ENCODE assay signal across 8 mouse cellular contexts in the genomic region with DNA sequence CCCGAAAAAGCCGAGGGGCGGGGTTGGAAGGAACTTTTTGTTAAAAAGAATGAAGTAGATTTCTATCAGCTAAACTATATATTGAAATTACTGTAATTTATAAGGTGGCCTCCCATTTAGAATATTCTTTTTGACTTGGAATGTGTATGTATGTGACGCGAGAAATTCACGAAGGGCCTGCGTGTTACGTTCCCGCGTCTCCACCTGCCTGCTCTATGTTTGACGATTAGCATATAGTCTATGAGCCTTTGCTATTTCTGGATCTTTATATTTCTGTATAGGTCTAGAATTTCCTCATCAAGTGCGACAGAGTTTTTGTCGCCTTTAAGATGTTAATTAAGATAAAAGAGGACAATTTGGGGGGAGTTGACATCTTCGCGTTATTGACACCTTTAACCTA. TPM values are rescaled to one million over a fixed set of nuclear protein-coding genes. Genes with fewer than 3 reads are reported as not detected.
A peak's percentile ranks its signal among the peaks of the same experiment; 100 is the strongest.
DNase-seq lines count a peak whose midpoint lies in the region; ATAC-seq and TF ChIP-seq lines count a peak whose summit lies in the region.

No protein-coding gene starts in this region.

- H3K9ac ChIP-seq in intestine, embryonic 14.5 days (ENCODE audit: low read length), result peak overlapping the region; percentile 90
- H3K9ac ChIP-seq in midbrain, postnatal 0 days (replicated peaks; ENCODE audit: low read length, poor library complexity, severe bottlenecking), result peak overlapping the region; percentile 57

- ATAC-seq in intestine, embryonic 14.5 days (replicated peaks; ENCODE audit: low FRiP score, low TSS enrichment, low read depth), result peak; percentile 59
- ATAC-seq in midbrain, postnatal 0 days (ENCODE audit: low FRiP score), result peak; percentile 41; the same call in 1 of the 2 replicates

- peak overlapping the region; percentile 90 for H3K4me3 ChIP-seq in left cerebral cortex, adult 2 months
- peak overlapping the region; percentile 77 for H3K4me3 ChIP-seq in embryonic facial prominence, embryonic 10.5 days
- peak overlapping the region; percentile 88 for H3K4me3 ChIP-seq in intestine, embryonic 14.5 days (ENCODE audit: low read depth, low read length)
- H3K4me3 ChIP-seq in midbrain, postnatal 0 days (ENCODE audit: low read depth, low read length), result peak overlapping the region; percentile 69

- DNase-seq in left cerebral cortex, adult 2 months (ENCODE audit: extremely low spot score in 1 of 2, low spot score in 2 of 2), result no peak
- no peak for DNase-seq in left cerebral cortex, postnatal 10 days (ENCODE audit: extremely low spot score in 1 of 2, low spot score in 2 of 2)
- DNase-seq in embryonic facial prominence, embryonic 10.5 days (ENCODE audit: low spot score), result no peak
- DNase-seq in intestine, embryonic 14.5 days (ENCODE audit: low spot score), result no peak
- no peak for DNase-seq in midbrain, postnatal 0 days (ENCODE audit: low spot score)
- no peak for DNase-seq in layer of hippocampus, postnatal 14 days (ENCODE audit: low spot score in 2 of 2)
- DNase-seq in frontal cortex, postnatal 36 days (ENCODE audit: low spot score in 2 of 2), result no peak
- no peak for DNase-seq in testis, postnatal 10 days (ENCODE audit: low spot score)

- peaks cover 24% of the 10 kb centered on the region for H3K36me3 ChIP-seq in embryonic facial prominence, embryonic 10.5 days (replicated peaks)
- peaks cover 13% of the 10 kb centered on the region for H3K36me3 ChIP-seq in intestine, embryonic 14.5 days (ENCODE audit: control insufficient read depth, insufficient read depth, low read length)
- 0 out of 2 replicates have a peak, but pooled peaks cover 3% of the 10 kb centered on the region for H3K36me3 ChIP-seq in midbrain, postnatal 0 days (ENCODE audit: insufficient read depth, low read length)

- H3K4me2 ChIP-seq in intestine, embryonic 14.5 days (ENCODE audit: low read length), result peak overlapping the region; percentile 81
- H3K4me2 ChIP-seq in midbrain, postnatal 0 days (ENCODE audit: low read depth, low read length, poor library complexity, severe bottlenecking), result peak overlapping the region; percentile 64

- H3K27me3 ChIP-seq in embryonic facial prominence, embryonic 10.5 days (replicated peaks; ENCODE audit: low read depth, poor library complexity, severe bottlenecking), result no peaks in the 10 kb centered on the region
- no peaks in the 10 kb centered on the region for H3K27me3 ChIP-seq in intestine, embryonic 14.5 days (replicated peaks; ENCODE audit: control insufficient read depth, insufficient read depth, low read length)
- no peaks in the 10 kb centered on the region for H3K27me3 ChIP-seq in midbrain, postnatal 0 days (ENCODE audit: insufficient read depth, low read length)

- intact Hi-C loops in left cerebral cortex, adult 2 months (cut with DNase I), result no loop called here
- intact Hi-C loops in left cerebral cortex, postnatal 10 days (cut with DNase I), result no loop called here

- peaks cover 22% of the 10 kb centered on the region for H3K4me1 ChIP-seq in embryonic facial prominence, embryonic 10.5 days
- H3K4me1 ChIP-seq in intestine, embryonic 14.5 days (replicated peaks; ENCODE audit: control insufficient read depth, insufficient read depth, low read length), result peaks cover 10% of the 10 kb centered on the region
- peaks cover 3% of the 10 kb centered on the region; the same call in 1 of the 2 replicates for H3K4me1 ChIP-seq in midbrain, postnatal 0 days (ENCODE audit: insufficient read depth, low read length)

- H3K9me3 ChIP-seq in embryonic facial prominence, embryonic 10.5 days, result no peaks in the 10 kb centered on the region
- no peaks in the 10 kb centered on the region for H3K9me3 ChIP-seq in intestine, embryonic 14.5 days (ENCODE audit: control insufficient read depth, low read length)
- H3K9me3 ChIP-seq in midbrain, postnatal 0 days (ENCODE audit: low read length), result no peaks in the 10 kb centered on the region

- no peak overlapping the region for H3K27ac ChIP-seq in left cerebral cortex, adult 2 months
- peak overlapping the region; percentile 97 for H3K27ac ChIP-seq in embryonic facial prominence, embryonic 10.5 days (replicated peaks)
- peak overlapping the region; percentile 94; the same call in 1 of the 2 replicates for H3K27ac ChIP-seq in intestine, embryonic 14.5 days (ENCODE audit: low read depth)
- no peak overlapping the region for H3K27ac ChIP-seq in midbrain, postnatal 0 days (ENCODE audit: low read depth, low read length)

- no peak for TF ChIP-seq CTCF in left cerebral cortex, adult 2 months (IDR thresholded peaks at IDR 0.05)
- TF ChIP-seq CTCF in midbrain, postnatal 0 days (IDR thresholded peaks at IDR 0.05), result no peak

- WGBS in embryonic facial prominence, embryonic 10.5 days, result 9% methylated on average over 15 of the region's 15 CpGs
- 5% methylated on average over 15 of the region's 15 CpGs for WGBS in intestine, embryonic 14.5 days
- 5% methylated on average over 15 of the region's 15 CpGs for WGBS in midbrain, postnatal 0 days

RNA-seq across cellular contexts. Expression of a gene that starts 0.5 kb away (rescaled TPM):
- total RNA-seq in left cerebral cortex, adult 2 months (2021), result 10 to 100 TPM; 14.0 to 15.5 TPM
- 10 to 100 TPM; 11.5 to 11.7 TPM for total RNA-seq in left cerebral cortex, postnatal 10 days (2021)
- polyA plus RNA-seq in embryonic facial prominence, embryonic 10.5 days (2016; fragmentation: Nextera tagmentation; extraction: Ambion mirVana), result 19.8 and 21.6 TPM in 2 replicates
- polyA plus RNA-seq in intestine, embryonic 14.5 days (2014; fragmentation: Nextera tagmentation; extraction: Ambion mirVana), result 11.8 and 15.1 TPM in 2 replicates
- total RNA-seq in midbrain, postnatal 0 days (2014; rRNA removed), result 5.3 and 5.6 TPM in 2 replicates
- polyA plus RNA-seq in midbrain, postnatal 0 days (2015; fragmentation: Nextera tagmentation; extraction: Ambion mirVana), result 5.2 and 6.7 TPM in 2 replicates
- 10 to 100 TPM; 11.5 to 14.0 TPM for total RNA-seq in layer of hippocampus, postnatal 14 days (2021)

RNA-seq across cellular contexts. Expression of a gene that starts 0.8 kb away (rescaled TPM):
- total RNA-seq in left cerebral cortex, adult 2 months (2021), result 1 to 10 TPM in 1 of 2 experiments, under 1 TPM in 1; 0.65 to 1.7 TPM
- total RNA-seq in left cerebral cortex, postnatal 10 days (2021), result 1 to 10 TPM; 1.9 to 2.4 TPM
- polyA plus RNA-seq in embryonic facial prominence, embryonic 10.5 days (2016; fragmentation: Nextera tagmentation; extraction: Ambion mirVana), result 85.3 and 97.2 TPM in 2 replicates
- 53.4 and 63.7 TPM in 2 replicates for polyA plus RNA-seq in intestine, embryonic 14.5 days (2014; fragmentation: Nextera tagmentation; extraction: Ambion mirVana)
- 2.8 and 3.6 TPM in 2 replicates for total RNA-seq in midbrain, postnatal 0 days (2014; rRNA removed)
- polyA plus RNA-seq in midbrain, postnatal 0 days (2015; fragmentation: Nextera tagmentation; extraction: Ambion mirVana), result 8.6 and 9.8 TPM in 2 replicates
- 1 to 10 TPM; 1.7 to 1.9 TPM for total RNA-seq in layer of hippocampus, postnatal 14 days (2021)

RNA-seq across cellular contexts. Expression of a gene that starts 50.6 kb away (rescaled TPM):
- 10 to 100 TPM; 52.5 to 56.1 TPM for total RNA-seq in left cerebral cortex, adult 2 months (2021)
- 10 to 100 TPM; 54.8 to 58.1 TPM for total RNA-seq in left cerebral cortex, postnatal 10 days (2021)
- polyA plus RNA-seq in embryonic facial prominence, embryonic 10.5 days (2016; fragmentation: Nextera tagmentation; extraction: Ambion mirVana), result 17.7 and 19.8 TPM in 2 replicates
- 15.6 and 17.0 TPM in 2 replicates for polyA plus RNA-seq in intestine, embryonic 14.5 days (2014; fragmentation: Nextera tagmentation; extraction: Ambion mirVana)
- total RNA-seq in midbrain, postnatal 0 days (2014; rRNA removed), result 36.1 and 49.0 TPM in 2 replicates
- 31.7 and 31.8 TPM in 2 replicates for polyA plus RNA-seq in midbrain, postnatal 0 days (2015; fragmentation: Nextera tagmentation; extraction: Ambion mirVana)
- 10 to 100 TPM; 57.3 to 58.2 TPM for total RNA-seq in layer of hippocampus, postnatal 14 days (2021)

RNA-seq across cellular contexts. Expression of a gene that starts 50.9 kb away (rescaled TPM):
- total RNA-seq in left cerebral cortex, adult 2 months (2021), result 10 to 100 TPM; 49.1 to 55.0 TPM
- total RNA-seq in left cerebral cortex, postnatal 10 days (2021), result 10 to 100 TPM; 46.4 to 47.0 TPM
- polyA plus RNA-seq in embryonic facial prominence, embryonic 10.5 days (2016; fragmentation: Nextera tagmentation; extraction: Ambion mirVana), result 74.9 and 81.2 TPM in 2 replicates
- 56.0 and 59.8 TPM in 2 replicates for polyA plus RNA-seq in intestine, embryonic 14.5 days (2014; fragmentation: Nextera tagmentation; extraction: Ambion mirVana)
- total RNA-seq in midbrain, postnatal 0 days (2014; rRNA removed), result 35.1 and 41.9 TPM in 2 replicates
- polyA plus RNA-seq in midbrain, postnatal 0 days (2015; fragmentation: Nextera tagmentation; extraction: Ambion mirVana), result 45.1 and 46.2 TPM in 2 replicates
- total RNA-seq in layer of hippocampus, postnatal 14 days (2021), result 10 to 100 TPM; 48.6 to 49.6 TPM

RNA-seq across cellular contexts. Expression of a gene that starts 58.5 kb away (rescaled TPM):
- 1 to 10 TPM; 3.9 to 4.6 TPM for total RNA-seq in left cerebral cortex, adult 2 months (2021)
- 1 to 10 TPM; 2.7 to 4.3 TPM for total RNA-seq in left cerebral cortex, postnatal 10 days (2021)
- 2.8 and 3.6 TPM in 2 replicates for polyA plus RNA-seq in embryonic facial prominence, embryonic 10.5 days (2016; fragmentation: Nextera tagmentation; extraction: Ambion mirVana)
- 4.4 and 4.5 TPM in 2 replicates for polyA plus RNA-seq in intestine, embryonic 14.5 days (2014; fragmentation: Nextera tagmentation; extraction: Ambion mirVana)
- total RNA-seq in midbrain, postnatal 0 days (2014; rRNA removed), result 4.6 and 5.6 TPM in 2 replicates
- 0.33 and 0.38 TPM in 2 replicates for polyA plus RNA-seq in midbrain, postnatal 0 days (2015; fragmentation: Nextera tagmentation; extraction: Ambion mirVana)
- 1 to 10 TPM; 3.7 to 4.1 TPM for total RNA-seq in layer of hippocampus, postnatal 14 days (2021)

Comparison
In these comparisons a context has a peak if more than half of its experiments do, and no peak if none do; other contexts are left out.
1. H3K27ac ChIP-seq: peak in embryonic facial prominence, embryonic 10.5 days (single experiment) and intestine, embryonic 14.5 days (single experiment); none in left cerebral cortex, adult 2 months (single experiment) and midbrain, postnatal 0 days (single experiment).
2. Peak in every context shown above with its lines, with median percentiles within 50 percentile points of each other: H3K4me3 ChIP-seq.